14 mouse cellular contexts compared by ENCODE assay signal in genomic region chr1:135523344-135523743, GRCm38 (mm10).
DNase-seq lines count a peak whose midpoint lies in the region; ATAC-seq and TF ChIP-seq lines count a peak whose summit lies in the region.
"Had no signal": no experiment of that assay in that cellular context is flagged by ENCODE, and none has a peak within 500 bp of the region (broad histone marks: within the 10 kb centered on the region; RNA-seq: fewer than 3 reads in every experiment).

No protein-coding gene starts in this region.

- DNase-seq in heart, adult 11 months: no peak
- no peak for DNase-seq in lung, embryonic 14.5 days
- no peak for DNase-seq in lung, postnatal 36 days
- no peak for DNase-seq in embryonic facial prominence, embryonic 10.5 days (ENCODE audit: low spot score)
- no peak for DNase-seq in adrenal gland, postnatal 10 days
- DNase-seq: cerebellum, adult 18-20 months; thymus, postnatal 4 days had no signal

- no peaks in the 10 kb centered on the region for H3K27me3 ChIP-seq in heart, embryonic 15.5 days
- no peaks in the 10 kb centered on the region for H3K27me3 ChIP-seq in lung, embryonic 14.5 days (ENCODE audit: insufficient read depth, low read length)
- H3K27me3 ChIP-seq in embryonic facial prominence, embryonic 10.5 days (replicated peaks; ENCODE audit: low read depth, poor library complexity, severe bottlenecking): no peaks in the 10 kb centered on the region
- no peaks in the 10 kb centered on the region for H3K27me3 ChIP-seq in intestine, postnatal 0 days (replicated peaks; ENCODE audit: control insufficient read depth, insufficient read depth, low read length)
- H3K27me3 ChIP-seq: CH12.LX; forebrain, embryonic 15.5 days; limb, embryonic 13.5 days had no signal

- H3K36me3 ChIP-seq in heart, embryonic 15.5 days: 0 out of 2 replicates have a peak, but pooled peaks cover 6% of the 10 kb centered on the region
- 0 out of 2 replicates have a peak, but pooled peaks cover 3% of the 10 kb centered on the region for H3K36me3 ChIP-seq in lung, embryonic 14.5 days (ENCODE audit: insufficient read depth)
- H3K36me3 ChIP-seq in embryonic facial prominence, embryonic 10.5 days (replicated peaks): peaks cover 22% of the 10 kb centered on the region
- no peaks in the 10 kb centered on the region for H3K36me3 ChIP-seq in intestine, postnatal 0 days (ENCODE audit: control insufficient read depth, insufficient read depth)

- no peak overlapping the region for H3K4me3 ChIP-seq in heart, embryonic 15.5 days
- H3K4me3 ChIP-seq in lung, embryonic 14.5 days (ENCODE audit: low read depth, low read length): no peak overlapping the region
- H3K4me3 ChIP-seq in embryonic facial prominence, embryonic 10.5 days: no peak overlapping the region
- no peak overlapping the region for H3K4me3 ChIP-seq in intestine, postnatal 0 days (ENCODE audit: low read depth, low read length)
- H3K4me3 ChIP-seq: forebrain, embryonic 15.5 days; left cerebral cortex, adult 2 months; limb, embryonic 13.5 days had no signal

- no peak for ATAC-seq in heart, embryonic 15.5 days (replicated peaks; ENCODE audit: insufficient number of reproducible peaks, insufficient read depth, low FRiP score, low read depth)
- ATAC-seq in lung, embryonic 14.5 days (ENCODE audit: insufficient read depth): peak; percentile 7; the same call in 1 of the 2 replicates
- ATAC-seq in intestine, postnatal 0 days: no peak
- ATAC-seq: midbrain, embryonic 16.5 days had no signal

- TF ChIP-seq CTCF in lung, embryonic 14.5 days (IDR thresholded peaks at IDR 0.05; ENCODE audit: low read depth): no peak
- no peak for TF ChIP-seq CTCF in intestine, postnatal 0 days (IDR thresholded peaks at IDR 0.05; ENCODE audit: low read depth)

- H3K9ac ChIP-seq in heart, embryonic 15.5 days: no peak overlapping the region
- no peak overlapping the region for H3K9ac ChIP-seq in lung, embryonic 14.5 days
- H3K9ac ChIP-seq in intestine, postnatal 0 days (ENCODE audit: low read depth, low read length): no peak overlapping the region
- H3K9ac ChIP-seq: forebrain, embryonic 15.5 days; limb, embryonic 13.5 days had no signal

- 73% methylated on average over 2 of the region's 2 CpGs for WGBS in heart, embryonic 15.5 days
- 44% methylated on average over 2 of the region's 2 CpGs for whole genome bisulfite sequencing in lung, embryonic 14.5 days
- 85% methylated on average over 2 of the region's 2 CpGs for WGBS in embryonic facial prominence, embryonic 10.5 days
- 69% methylated on average over 2 of the region's 2 CpGs for WGBS in intestine, postnatal 0 days

- peak overlapping the region; percentile 42; the same call in 1 of the 2 replicates for H3K4me2 ChIP-seq in heart, embryonic 15.5 days
- peak overlapping the region; percentile 19; the same call in 1 of the 2 replicates for H3K4me2 ChIP-seq in lung, embryonic 14.5 days
- H3K4me2 ChIP-seq in intestine, postnatal 0 days (replicated peaks; ENCODE audit: low read depth): no peak overlapping the region
- H3K4me2 ChIP-seq: forebrain, embryonic 15.5 days; limb, embryonic 13.5 days had no signal

- H3K9me3 ChIP-seq in heart, embryonic 15.5 days (replicated peaks): no peaks in the 10 kb centered on the region
- 0 out of 2 replicates have a peak, but pooled peaks cover 4% of the 10 kb centered on the region for H3K9me3 ChIP-seq in lung, embryonic 14.5 days (ENCODE audit: low read depth, low read length)
- H3K9me3 ChIP-seq in embryonic facial prominence, embryonic 10.5 days: 0 out of 2 replicates have a peak, but pooled peaks cover 4% of the 10 kb centered on the region
- no peaks in the 10 kb centered on the region for H3K9me3 ChIP-seq in intestine, postnatal 0 days (ENCODE audit: control insufficient read depth)
- H3K9me3 ChIP-seq: forebrain, embryonic 15.5 days had no signal

- H3K4me1 ChIP-seq in heart, embryonic 15.5 days (replicated peaks): peaks cover 40% of the 10 kb centered on the region
- peaks cover 14% of the 10 kb centered on the region for H3K4me1 ChIP-seq in lung, embryonic 14.5 days (ENCODE audit: insufficient read depth)
- H3K4me1 ChIP-seq in embryonic facial prominence, embryonic 10.5 days: peaks cover 27% of the 10 kb centered on the region
- no peaks in the 10 kb centered on the region for H3K4me1 ChIP-seq in intestine, postnatal 0 days (replicated peaks; ENCODE audit: control insufficient read depth, insufficient read depth, low read length)

- H3K27ac ChIP-seq in heart, embryonic 15.5 days: peak overlapping the region; percentile 94
- H3K27ac ChIP-seq in lung, embryonic 14.5 days (ENCODE audit: low read depth): peak overlapping the region; percentile 75
- peak overlapping the region; percentile 37 for H3K27ac ChIP-seq in embryonic facial prominence, embryonic 10.5 days (replicated peaks)
- H3K27ac ChIP-seq in intestine, postnatal 0 days (ENCODE audit: low read depth, low read length): peak overlapping the region; percentile 3; the same call in 1 of the 2 replicates
- H3K27ac ChIP-seq: left cerebral cortex, adult 2 months; limb, embryonic 13.5 days had no signal

Comparison
In these comparisons a context has a peak if more than half of its experiments do, and no peak if none do; other contexts are left out.
1. H3K27ac ChIP-seq: peak in every context shown above with its lines; median percentile 94 in heart, embryonic 15.5 days; 75 in lung, embryonic 14.5 days; 37 in embryonic facial prominence, embryonic 10.5 days; 3 in intestine, postnatal 0 days.